Mouse (Mus musculus): ENCODE measurements around the gene Ror1. TPM values are rescaled to one million over a fixed set of nuclear protein-coding genes. Genes with fewer than 3 reads are reported as not detected.

The Ror1 gene
- polyA plus RNA-seq, 1 experiment = not detected

- TF ChIP-seq CTCF (IDR thresholded peaks at IDR 0.05; ENCODE audit: insufficient read depth, low read depth, low read length) (no peak), POLR2A (IDR thresholded peaks at IDR 0.05; ENCODE audit: insufficient read depth, low read depth, low read length) (no peak)
- Histone ChIP-seq H3K4me3 (ENCODE audit: insufficient read depth, low read depth, low read length) (no peak overlapping the region), H3K27ac (ENCODE audit: insufficient read depth, low read depth, low read length) (no peak overlapping the region), H3K4me1 (ENCODE audit: control insufficient read depth, insufficient read depth, low read length) (no peaks in the 10 kb centered on the region)
Observed at GRCm38 (mm10) chr4:100124056-100124455, 28.5 kb downstream of the Ror1 start.

GRCm38 (mm10) chr4:100124935-100125334, 29.3 kb downstream of the Ror1 start:
- TF ChIP-seq CTCF (IDR thresholded peaks at IDR 0.05; ENCODE audit: insufficient read depth, low read depth, low read length) (no peak), POLR2A (IDR thresholded peaks at IDR 0.05; ENCODE audit: insufficient read depth, low read depth, low read length) (no peak)
- 90% methylated on average over 1 of the region's 1 CpGs for WGBS
- no peaks in the 10 kb centered on the region for H3K4me1 ChIP-seq (ENCODE audit: control insufficient read depth, insufficient read depth, low read length)
- no peak overlapping the region for H3K27ac ChIP-seq (ENCODE audit: insufficient read depth, low read depth, low read length)
- no peak overlapping the region for H3K4me3 ChIP-seq (ENCODE audit: insufficient read depth, low read depth, low read length)

GRCm38 (mm10) chr4:100126531-100127310, 31.1 kb downstream of the Ror1 start:
- Histone ChIP-seq H3K4me1 (ENCODE audit: control insufficient read depth, insufficient read depth, low read length) (no peaks in the 10 kb centered on the region), H3K4me3 (ENCODE audit: insufficient read depth, low read depth, low read length) (no peak overlapping the region), H3K27ac (ENCODE audit: insufficient read depth, low read depth, low read length) (no peak overlapping the region)
- TF ChIP-seq CTCF (IDR thresholded peaks at IDR 0.05; ENCODE audit: insufficient read depth, low read depth, low read length) (no peak), POLR2A (IDR thresholded peaks at IDR 0.05; ENCODE audit: insufficient read depth, low read depth, low read length) (no peak)
- 66% methylated on average over 12 of the region's 12 CpGs for WGBS

- Histone ChIP-seq H3K4me1 (ENCODE audit: control insufficient read depth, insufficient read depth, low read length) (peaks cover 2% of the 10 kb centered on the region; the same call in 1 of the 2 replicates), H3K27ac (ENCODE audit: insufficient read depth, low read depth, low read length) (no peak overlapping the region), H3K4me3 (ENCODE audit: insufficient read depth, low read depth, low read length) (no peak overlapping the region)
- TF ChIP-seq POLR2A (IDR thresholded peaks at IDR 0.05; ENCODE audit: insufficient read depth, low read depth, low read length) (no peak), CTCF (IDR thresholded peaks at IDR 0.05; ENCODE audit: insufficient read depth, low read depth, low read length) (no peak)
- WGBS = 86% methylated on average over 12 of the region's 12 CpGs
Observed at GRCm38 (mm10) chr4:100128026-100128922, 32.7 kb downstream of the Ror1 start.

GRCm38 (mm10) chr4:100129201-100129600, 33.6 kb downstream of the Ror1 start:
- H3K27ac ChIP-seq (ENCODE audit: insufficient read depth, low read depth, low read length) = no peak overlapping the region
- H3K4me3 ChIP-seq (ENCODE audit: insufficient read depth, low read depth, low read length) = no peak overlapping the region
- 49% methylated on average over 5 of the region's 5 CpGs for WGBS
- peaks cover 2% of the 10 kb centered on the region; the same call in 1 of the 2 replicates for H3K4me1 ChIP-seq (ENCODE audit: control insufficient read depth, insufficient read depth, low read length)
- TF ChIP-seq CTCF (IDR thresholded peaks at IDR 0.05; ENCODE audit: insufficient read depth, low read depth, low read length) (no peak), POLR2A (IDR thresholded peaks at IDR 0.05; ENCODE audit: insufficient read depth, low read depth, low read length) (no peak)

GRCm38 (mm10) chr4:100130771-100131475, 35.3 kb downstream of the Ror1 start:
- 68% methylated on average over 3 of the region's 3 CpGs for WGBS
- H3K4me1 ChIP-seq (ENCODE audit: control insufficient read depth, insufficient read depth, low read length) = peaks cover 2% of the 10 kb centered on the region; the same call in 1 of the 2 replicates

GRCm38 (mm10) chr4:100131488-100131887, 35.9 kb downstream of the Ror1 start:
- TF ChIP-seq CTCF (IDR thresholded peaks at IDR 0.05; ENCODE audit: insufficient read depth, low read depth, low read length) (no peak), POLR2A (IDR thresholded peaks at IDR 0.05; ENCODE audit: insufficient read depth, low read depth, low read length) (no peak)
- WGBS = 95% methylated on average over 2 of the region's 2 CpGs
- Histone ChIP-seq H3K27ac (ENCODE audit: insufficient read depth, low read depth, low read length) (no peak overlapping the region), H3K4me3 (ENCODE audit: insufficient read depth, low read depth, low read length) (no peak overlapping the region), H3K4me1 (ENCODE audit: control insufficient read depth, insufficient read depth, low read length) (peaks cover 2% of the 10 kb centered on the region; the same call in 1 of the 2 replicates)

More at GRCm38 (mm10) chr4:100130771-100131475, 35.3 kb downstream of the Ror1 start:
- H3K4me3 ChIP-seq (ENCODE audit: insufficient read depth, low read depth, low read length) = no peak overlapping the region
- H3K27ac ChIP-seq (ENCODE audit: insufficient read depth, low read depth, low read length) = no peak overlapping the region
- TF ChIP-seq POLR2A (IDR thresholded peaks at IDR 0.05; ENCODE audit: insufficient read depth, low read depth, low read length) (no peak), CTCF (IDR thresholded peaks at IDR 0.05; ENCODE audit: insufficient read depth, low read depth, low read length) (no peak)

GRCm38 (mm10) chr4:100132261-100132660, 36.7 kb downstream of the Ror1 start:
- Histone ChIP-seq H3K27ac (ENCODE audit: insufficient read depth, low read depth, low read length) (no peak overlapping the region), H3K4me3 (ENCODE audit: insufficient read depth, low read depth, low read length) (no peak overlapping the region), H3K4me1 (ENCODE audit: control insufficient read depth, insufficient read depth, low read length) (peaks cover 2% of the 10 kb centered on the region; the same call in 1 of the 2 replicates)
- 80% methylated on average over 3 of the region's 3 CpGs for WGBS
- TF ChIP-seq CTCF (IDR thresholded peaks at IDR 0.05; ENCODE audit: insufficient read depth, low read depth, low read length) (no peak), POLR2A (IDR thresholded peaks at IDR 0.05; ENCODE audit: insufficient read depth, low read depth, low read length) (no peak)

Data from olfactory bulb, adult 2 months (tissue).